Comparison of ENCODE assay signal across 31 mouse cellular contexts in genomic region chr7:135346720-135347119, GRCm38 (mm10).
A peak's percentile ranks its signal among the peaks of the same experiment; 100 is the strongest.
DNase-seq lines count a peak whose midpoint lies in the region; ATAC-seq and TF ChIP-seq lines count a peak whose summit lies in the region.
"Had no signal": no experiment of that assay in that cellular context is flagged by ENCODE, and none has a peak within 500 bp of the region (broad histone marks: within the 10 kb centered on the region; RNA-seq: fewer than 3 reads in every experiment).

No protein-coding gene starts in this region.

- no peak for TF ChIP-seq EP300 in liver, embryonic 14.5 days (IDR thresholded peaks at IDR 0.05; ENCODE audit: low read depth)
- no peak for TF ChIP-seq EP300 in ES-Bruce4 (IDR thresholded peaks at IDR 0.05; ENCODE audit: insufficient read depth, low read depth, low read length)

- ATAC-seq in liver, embryonic 14.5 days (ENCODE audit: insufficient read depth), result no peak
- no peak for ATAC-seq in liver, embryonic 12.5 days
- ATAC-seq: inflammation-experienced regulatory T-cells, adult 6 months; midbrain, embryonic 15.5 days had no signal

- no peaks in the 10 kb centered on the region for H3K36me3 ChIP-seq in liver, embryonic 14.5 days (replicated peaks; ENCODE audit: control insufficient read depth, insufficient read depth, low read depth)
- no peaks in the 10 kb centered on the region for H3K36me3 ChIP-seq in liver, embryonic 12.5 days
- H3K36me3 ChIP-seq in ES-Bruce4 (ENCODE audit: control insufficient read depth, insufficient read depth, low read length, poor library complexity, severe bottlenecking), result no peaks in the 10 kb centered on the region
- H3K36me3 ChIP-seq in limb, embryonic 10.5 days, result no peaks in the 10 kb centered on the region
- H3K36me3 ChIP-seq: embryonic facial prominence, embryonic 10.5 days; embryonic facial prominence, embryonic 15.5 days; forebrain, embryonic 12.5 days; G1E; hindbrain, embryonic 10.5 days; hindbrain, embryonic 15.5 days; liver, embryonic 13.5 days; midbrain, embryonic 15.5 days; neural tube, embryonic 12.5 days had no signal

- 0 out of 2 replicates have a peak, but pooled peaks have one; percentile 10 for TF ChIP-seq CTCF in liver, embryonic 14.5 days (IDR thresholded peaks at IDR 0.05; ENCODE audit: low read depth)
- TF ChIP-seq CTCF in ES-Bruce4 (IDR thresholded peaks at IDR 0.05; ENCODE audit: low read depth, low read length), result peak; percentile 57

- TF ChIP-seq POLR2A in ES-Bruce4 (IDR thresholded peaks at IDR 0.05; ENCODE audit: insufficient read depth, low read length), result no peak

- no peaks in the 10 kb centered on the region for H3K27me3 ChIP-seq in liver, embryonic 14.5 days (ENCODE audit: control insufficient read depth, insufficient read depth, low read length)
- H3K27me3 ChIP-seq in liver, embryonic 12.5 days (replicated peaks), result no peaks in the 10 kb centered on the region
- H3K27me3 ChIP-seq in ES-Bruce4 (ENCODE audit: control insufficient read depth, insufficient read depth, low read length, poor library complexity, severe bottlenecking), result no peaks in the 10 kb centered on the region
- H3K27me3 ChIP-seq in limb, embryonic 10.5 days (ENCODE audit: low read depth, poor library complexity, severe bottlenecking), result 0 out of 2 replicates have a peak, but pooled peaks cover 2% of the 10 kb centered on the region
- H3K27me3 ChIP-seq: embryonic facial prominence, embryonic 15.5 days; forebrain, embryonic 12.5 days; hindbrain, embryonic 15.5 days; liver, embryonic 13.5 days; midbrain, embryonic 15.5 days; neural tube, embryonic 12.5 days had no signal

- 65% methylated on average over 9 of the region's 9 CpGs for WGBS in liver, embryonic 14.5 days (ENCODE audit: insufficient replicate concordance)
- 57% methylated on average over 9 of the region's 9 CpGs for WGBS in liver, embryonic 12.5 days (ENCODE audit: insufficient replicate concordance)
- 85% methylated on average over 9 of the region's 9 CpGs for WGBS in limb, embryonic 10.5 days

- peak; percentile 21 for DNase-seq in heart, adult 11 months
- no peak for DNase-seq in heart, adult 8-10 months (ENCODE audit: low spot score)
- no peak for DNase-seq in liver, embryonic 14.5 days (ENCODE audit: low read depth in 3 of 3, low spot score in 3 of 3)
- peak; percentile 47 for DNase-seq in ZHBTc4 (ENCODE audit: low read depth, low spot score)
- no peak for DNase-seq in limb, embryonic 10.5 days (ENCODE audit: low spot score)
- DNase-seq: cerebellum, adult 8-10 months; cerebellum, postnatal 25 days; gastrocnemius, postnatal 25 days; heart, adult 18-20 months; heart, postnatal 14 days; kidney, adult 2 months; kidney, postnatal 36 days; layer of hippocampus, postnatal 36 days; liver, embryonic 13.5 days; lung, embryonic 14.5 days; lung, postnatal 14 days; right cerebral cortex, postnatal 4 days; thymus, postnatal 4 days had no signal

- no peak overlapping the region for H3K4me3 ChIP-seq in liver, embryonic 14.5 days (ENCODE audit: insufficient read depth in 1 of 2, low read depth in 2 of 2, low read length in 2 of 2)
- no peak overlapping the region for H3K4me3 ChIP-seq in liver, embryonic 12.5 days
- no peak overlapping the region for H3K4me3 ChIP-seq in ES-Bruce4 (ENCODE audit: low read depth, low read length)
- no peak overlapping the region for H3K4me3 ChIP-seq in limb, embryonic 10.5 days
- H3K4me3 ChIP-seq: embryonic facial prominence, embryonic 10.5 days; embryonic facial prominence, embryonic 15.5 days; forebrain, embryonic 12.5 days; hindbrain, embryonic 10.5 days; hindbrain, embryonic 15.5 days; liver, embryonic 13.5 days; midbrain, embryonic 15.5 days; myocyte; neural tube, embryonic 12.5 days had no signal

- no peak overlapping the region for H3K9ac ChIP-seq in liver, embryonic 14.5 days (replicated peaks)
- H3K9ac ChIP-seq in liver, embryonic 12.5 days, result no peak overlapping the region
- H3K9ac ChIP-seq in ES-Bruce4 (ENCODE audit: low read depth, poor library complexity, severe bottlenecking), result no peak overlapping the region
- H3K9ac ChIP-seq: embryonic facial prominence, embryonic 15.5 days; forebrain, embryonic 12.5 days; hindbrain, embryonic 15.5 days; liver, embryonic 13.5 days; lung, embryonic 14.5 days; midbrain, embryonic 15.5 days; neural tube, embryonic 12.5 days had no signal

- H3K4me2 ChIP-seq in liver, embryonic 14.5 days (ENCODE audit: low read depth), result no peak overlapping the region
- H3K4me2 ChIP-seq in liver, embryonic 12.5 days, result no peak overlapping the region
- H3K4me2 ChIP-seq: embryonic facial prominence, embryonic 15.5 days; forebrain, embryonic 12.5 days; hindbrain, embryonic 15.5 days; liver, embryonic 13.5 days; lung, embryonic 14.5 days; midbrain, embryonic 15.5 days; neural tube, embryonic 12.5 days had no signal

- H3K27ac ChIP-seq in liver, embryonic 14.5 days, result no peak overlapping the region
- H3K27ac ChIP-seq in liver, embryonic 12.5 days, result no peak overlapping the region
- no peak overlapping the region for H3K27ac ChIP-seq in ES-Bruce4 (ENCODE audit: insufficient read depth, low read length)
- H3K27ac ChIP-seq in limb, embryonic 10.5 days, result no peak overlapping the region
- H3K27ac ChIP-seq: embryonic facial prominence, embryonic 10.5 days; embryonic facial prominence, embryonic 15.5 days; forebrain, embryonic 12.5 days; hindbrain, embryonic 10.5 days; hindbrain, embryonic 15.5 days; liver, embryonic 13.5 days; midbrain, embryonic 15.5 days; neural tube, embryonic 12.5 days; stomach, postnatal 0 days had no signal

- no peaks in the 10 kb centered on the region for H3K9me3 ChIP-seq in liver, embryonic 14.5 days (ENCODE audit: control insufficient read depth, low read length)
- no peaks in the 10 kb centered on the region for H3K9me3 ChIP-seq in liver, embryonic 12.5 days (replicated peaks)
- no peaks in the 10 kb centered on the region for H3K9me3 ChIP-seq in ES-Bruce4 (replicated peaks; ENCODE audit: control insufficient read depth, insufficient read depth, low read length, poor library complexity, severe bottlenecking)
- H3K9me3 ChIP-seq in limb, embryonic 10.5 days (replicated peaks), result no peaks in the 10 kb centered on the region
- H3K9me3 ChIP-seq: embryonic facial prominence, embryonic 10.5 days; embryonic facial prominence, embryonic 15.5 days; forebrain, embryonic 12.5 days; hindbrain, embryonic 10.5 days; hindbrain, embryonic 15.5 days; liver, embryonic 13.5 days; midbrain, embryonic 15.5 days; neural tube, embryonic 12.5 days had no signal

- H3K4me1 ChIP-seq in liver, embryonic 14.5 days (replicated peaks; ENCODE audit: control insufficient read depth in 2 of 2, insufficient read depth in 2 of 2, low read length in 1 of 2), result no peaks in the 10 kb centered on the region
- no peaks in the 10 kb centered on the region for H3K4me1 ChIP-seq in liver, embryonic 12.5 days
- H3K4me1 ChIP-seq in ES-Bruce4 (ENCODE audit: control insufficient read depth, insufficient read depth, low read length), result no peaks in the 10 kb centered on the region
- peaks cover 13% of the 10 kb centered on the region for H3K4me1 ChIP-seq in limb, embryonic 10.5 days
- H3K4me1 ChIP-seq: embryonic facial prominence, embryonic 10.5 days; embryonic facial prominence, embryonic 15.5 days; forebrain, embryonic 12.5 days; hindbrain, embryonic 10.5 days; hindbrain, embryonic 15.5 days; liver, embryonic 13.5 days; midbrain, embryonic 15.5 days; neural tube, embryonic 12.5 days had no signal

Comparison
In these comparisons a context has a peak if more than half of its experiments do, and no peak if none do; other contexts are left out.
1. DNase-seq: peak in heart, adult 11 months (single experiment) and ZHBTc4 (single experiment); none in heart, adult 8-10 months (single experiment), liver, embryonic 14.5 days (0 of 3) and limb, embryonic 10.5 days (single experiment).